Mouse (Mus musculus) intestine, embryonic 16.5 days (tissue): ENCODE data around the gene Slc6a16. TPM values are rescaled to one million over a fixed set of nuclear protein-coding genes. Genes with fewer than 3 reads are reported as not detected.

Experiments
- ATAC-seq: fragments of 200-750 bp; cut with Nextera tagmentation; 2 replicates; pipeline ENCODE4 v1.8.0; 2017; ENCODE audit warnings: moderate TSS enrichment, moderate library complexity
- H3K27ac ChIP-seq: fragments of 300-500 bp; sonication (generic); 2 replicates; pipeline ENCODE4 v1.5.1; 2014; ENCODE audit warnings: mild to moderate bottlenecking, low read length
- H3K27me3 ChIP-seq: fragments of 300-500 bp; sonication (generic); replicated peaks from 2 replicates; pipeline ENCODE4 v1.6.1; 2014; ENCODE audit warnings: low read length, control low read depth, mixed read lengths; ENCODE audit not compliant: control insufficient read depth, insufficient read depth
- H3K36me3 ChIP-seq: fragments of 300-500 bp; sonication (generic); 2 replicates; pipeline ENCODE4 v1.6.1; 2014; ENCODE audit warnings: low read length, control low read depth; ENCODE audit not compliant: control insufficient read depth, insufficient read depth
- H3K4me1 ChIP-seq: fragments of 300-500 bp; sonication (generic); 2 replicates; pipeline ENCODE4 v1.6.1; 2014; ENCODE audit warnings: low read length, control low read depth, mixed read lengths; ENCODE audit not compliant: control insufficient read depth, insufficient read depth
- H3K4me2 ChIP-seq: fragments of 300-500 bp; sonication (generic); 2 replicates; pipeline ENCODE4 v1.6.1; 2014; ENCODE audit warnings: low read depth, low read length, control low read depth
- H3K4me3 ChIP-seq: fragments of 300-500 bp; sonication (generic); 2 replicates; pipeline ENCODE4 v1.5.1; 2014; ENCODE audit warnings: mild to moderate bottlenecking, low read length
- H3K9ac ChIP-seq: fragments of 300-500 bp; sonication (generic); 2 replicates; pipeline ENCODE4 v1.6.1; 2014; ENCODE audit warnings: low read depth, low read length
- H3K9me3 ChIP-seq: fragments of 300-500 bp; sonication (generic); 2 replicates; pipeline ENCODE4 v1.6.1; 2016; ENCODE audit warnings: low read length, control low read depth; ENCODE audit not compliant: control insufficient read depth
- WGBS: fragments of 180-500 bp; shearing (Covaris S2); extraction: QIAGEN DNeasy Blood & Tissue Kit; methylation state at CpG from one replicate; pipeline ENCODE4 v1.1.7; 2014; 5-methylcytosine and 5-hydroxymethylcytosine counted together
- polyA plus RNA-seq: library from polyadenylated mRNA; unstranded; fragments of >200 nt; fragmentation: Nextera tagmentation; extraction: Ambion mirVana; gene quantifications from 2 replicates; pipeline ENCODE4 v1.2.1, GENCODE M21; 2015

Slc6a16 gene
- polyA plus RNA-seq, 1 experiment from 2014 or later: not detected

- peak; percentile 59 for ATAC-seq
- no peak overlapping the region for H3K4me3 ChIP-seq
- H3K36me3 ChIP-seq: no peaks in the 10 kb centered on the region
- 23% methylated on average over 9 of the region's 9 CpGs for WGBS
- peaks cover 10% of the 10 kb centered on the region; the same call in 1 of the 2 replicates for H3K4me1 ChIP-seq
- H3K27me3 ChIP-seq: no peaks in the 10 kb centered on the region
- no peak overlapping the region for H3K4me2 ChIP-seq
- H3K27ac ChIP-seq: peak overlapping the region; percentile 58
- H3K9ac ChIP-seq: 0 out of 2 replicates have a peak overlapping the region, but pooled peaks have one; percentile 11
- no peaks in the 10 kb centered on the region for H3K9me3 ChIP-seq
Observed at GRCm38 (mm10) chr7:45313495-45313894, 72.6 kb downstream of the Slc6a16 start.

- no peaks in the 10 kb centered on the region for H3K36me3 ChIP-seq
- WGBS: 89% methylated on average over 10 of the region's 10 CpGs
- no peak overlapping the region for H3K4me3 ChIP-seq
- H3K4me2 ChIP-seq: no peak overlapping the region
- no peak overlapping the region for H3K27ac ChIP-seq
- H3K9ac ChIP-seq: no peak overlapping the region
- H3K9me3 ChIP-seq: no peaks in the 10 kb centered on the region
- ATAC-seq: no peak
- H3K27me3 ChIP-seq: no peaks in the 10 kb centered on the region
- peaks cover 10% of the 10 kb centered on the region; the same call in 1 of the 2 replicates for H3K4me1 ChIP-seq
Observed at GRCm38 (mm10) chr7:45315182-45315701, 74.4 kb downstream of the Slc6a16 start.

- no peak overlapping the region for H3K4me3 ChIP-seq
- 82% methylated on average over 14 of the region's 14 CpGs for whole genome bisulfite sequencing
- ATAC-seq: peak; percentile 61
- H3K36me3 ChIP-seq: no peaks in the 10 kb centered on the region
- no peaks in the 10 kb centered on the region for H3K9me3 ChIP-seq
- no peak overlapping the region for H3K4me2 ChIP-seq
- peaks cover 10% of the 10 kb centered on the region; the same call in 1 of the 2 replicates for H3K4me1 ChIP-seq
- H3K27ac ChIP-seq: no peak overlapping the region
- H3K9ac ChIP-seq: no peak overlapping the region
- H3K27me3 ChIP-seq: no peaks in the 10 kb centered on the region
Observed at GRCm38 (mm10) chr7:45316536-45316935, 75.7 kb downstream of the Slc6a16 start.

GRCm38 (mm10) chr7:45322245-45322644 lies 81.4 kb downstream of the Slc6a16 start:
- H3K36me3 ChIP-seq: peaks cover 25% of the 10 kb centered on the region
- H3K27ac ChIP-seq: no peak overlapping the region
- no peak for ATAC-seq
- H3K9me3 ChIP-seq: no peaks in the 10 kb centered on the region
- no peaks in the 10 kb centered on the region for H3K4me1 ChIP-seq
- no peak overlapping the region for H3K4me2 ChIP-seq
- H3K9ac ChIP-seq: no peak overlapping the region
- 89% methylated on average over 4 of the region's 4 CpGs for WGBS
- no peak overlapping the region for H3K4me3 ChIP-seq
- no peaks in the 10 kb centered on the region for H3K27me3 ChIP-seq

Other genes starting within 250 kb of the Slc6a16 start
- 96.1 and 115 TPM in 2 replicates for gene Irf3, start 243.4 kb upstream of the Slc6a16 start, polyA plus RNA-seq
- 33.0 and 36.9 TPM in 2 replicates for gene Bcl2l12, start 242.4 kb upstream of the Slc6a16 start, polyA plus RNA-seq
- gene Scaf1, start 224.7 kb upstream of the Slc6a16 start, polyA plus RNA-seq: 20.1 and 23.2 TPM in 2 replicates
- gene Rras, start 223.1 kb upstream of the Slc6a16 start, polyA plus RNA-seq: 61.4 and 62.6 TPM in 2 replicates
- 6.3 and 6.4 TPM in 2 replicates for gene Prr12, start 188.2 kb upstream of the Slc6a16 start, polyA plus RNA-seq
- gene Nosip, start 178.7 kb upstream of the Slc6a16 start, polyA plus RNA-seq: 54.0 and 56.0 TPM in 2 replicates
- gene Prrg2, start 178.4 kb upstream of the Slc6a16 start, polyA plus RNA-seq: 38.3 and 40.4 TPM in 2 replicates
- gene Rcn3, start 148.9 kb upstream of the Slc6a16 start, polyA plus RNA-seq: 237 and 260 TPM in 2 replicates
- gene Fcgrt, start 137.2 kb upstream of the Slc6a16 start, polyA plus RNA-seq: 334 and 458 TPM in 2 replicates
- 1,613 and 1,701 TPM in 2 replicates for gene Rps11, start 116.6 kb upstream of the Slc6a16 start, polyA plus RNA-seq
- 1,233 and 1,311 TPM in 2 replicates for gene Rpl13a, start 112.3 kb upstream of the Slc6a16 start, polyA plus RNA-seq
- 0.20 TPM in 1 of 2 replicates, not detected in the other for gene Gm45713, start 104.9 kb upstream of the Slc6a16 start, polyA plus RNA-seq
- gene Flt3l, start 104.7 kb upstream of the Slc6a16 start, polyA plus RNA-seq: 2.2 and 2.5 TPM in 2 replicates
- 90.9 and 96.5 TPM in 2 replicates for gene Pih1d1, start 86.8 kb upstream of the Slc6a16 start, polyA plus RNA-seq
- gene Aldh16a1, start 86.5 kb upstream of the Slc6a16 start, polyA plus RNA-seq: 106 and 110 TPM in 2 replicates
- gene Slc17a7, start 77.1 kb upstream of the Slc6a16 start, polyA plus RNA-seq: 0.13 TPM in 1 of 2 replicates, not detected in the other
- not detected in 2 replicates for gene Gfy, start 61.5 kb upstream of the Slc6a16 start, polyA plus RNA-seq
- gene Pth2, start 60.1 kb upstream of the Slc6a16 start, polyA plus RNA-seq: not detected in 2 replicates
- 0.44 and 0.62 TPM in 2 replicates for gene Ccdc155, start 36.2 kb upstream of the Slc6a16 start, polyA plus RNA-seq
- 0.86 and 1.3 TPM in 2 replicates for gene Dkkl1, start 28.9 kb upstream of the Slc6a16 start, polyA plus RNA-seq
- gene Tead2, start 25.3 kb upstream of the Slc6a16 start, polyA plus RNA-seq: 69.6 and 82.1 TPM in 2 replicates
- 4.2 and 5.0 TPM in 2 replicates for gene Cd37, start 2.0 kb upstream of the Slc6a16 start, polyA plus RNA-seq
- gene Slc6a21, start 36.4 kb downstream of the Slc6a16 start, polyA plus RNA-seq: not detected in 2 replicates
- gene Trpm4, start 92.7 kb downstream of the Slc6a16 start, polyA plus RNA-seq: 33.4 and 36.3 TPM in 2 replicates
- 0.86 and 1.4 TPM in 2 replicates for gene Hrc, start 94.2 kb downstream of the Slc6a16 start, polyA plus RNA-seq
- gene Ppfia3, start 125.9 kb downstream of the Slc6a16 start, polyA plus RNA-seq: 10.3 and 12.0 TPM in 2 replicates
- 1.2 and 2.7 TPM in 2 replicates for gene Lin7b, start 129.5 kb downstream of the Slc6a16 start, polyA plus RNA-seq
- gene Snrnp70, start 154.7 kb downstream of the Slc6a16 start, polyA plus RNA-seq: 139 and 150 TPM in 2 replicates
- gene Kcna7, start 164.6 kb downstream of the Slc6a16 start, polyA plus RNA-seq: 0.11 TPM in 1 of 2 replicates, not detected in the other
- 1.4 and 1.8 TPM in 2 replicates for gene Ntf5, start 172.6 kb downstream of the Slc6a16 start, polyA plus RNA-seq
- gene Lhb, start 179.7 kb downstream of the Slc6a16 start, polyA plus RNA-seq: 0.28 TPM in 1 of 2 replicates, not detected in the other
- 49.4 and 53.1 TPM in 2 replicates for gene Gys1, start 193.8 kb downstream of the Slc6a16 start, polyA plus RNA-seq
- gene Ruvbl2, start 197.0 kb downstream of the Slc6a16 start, polyA plus RNA-seq: 121 and 134 TPM in 2 replicates
- gene Ftl1, start 218.8 kb downstream of the Slc6a16 start, polyA plus RNA-seq: 7,117 and 7,555 TPM in 2 replicates
- 178 and 185 TPM in 2 replicates for gene Bax, start 225.8 kb downstream of the Slc6a16 start, polyA plus RNA-seq
- gene Tulp2, start 240.8 kb downstream of the Slc6a16 start, polyA plus RNA-seq: 0.78 and 0.93 TPM in 2 replicates
- not detected in 2 replicates for gene Gm45808, start 245.7 kb downstream of the Slc6a16 start, polyA plus RNA-seq
- gene Dhdh, start 247.7 kb downstream of the Slc6a16 start, polyA plus RNA-seq: 1.9 and 2.2 TPM in 2 replicates